Mouse (Mus musculus) adrenal gland, postnatal 25 days (tissue): Measurements from ENCODE around the gene Capsl. TPM values are rescaled to one million over a fixed set of nuclear protein-coding genes. Genes with fewer than 3 reads are reported as not detected.
A peak's percentile ranks its signal among the peaks of the same experiment; 100 is the strongest.

Source experiments
- DNase-seq: peaks from one replicate; pipeline ENCODE4 v3.0.0; 2021; ENCODE audit warnings: mixed read lengths
- long read RNA-seq: library from polyadenylated mRNA; stranded (forward); transcript quantifications from one replicate; pipeline ENCODE4 v2.0.0, GENCODE M21; 2021
- total RNA-seq: library from RNA; stranded (reverse); gene quantifications from 2 replicates; pipeline ENCODE4 v1.2.3, GENCODE M21; 2021

Gene Capsl
- total RNA-seq = not detected in 2 replicates
- long read RNA-seq = 0 reads

GRCm38 (mm10) chr15:9435534-9436180, at the start of gene Capsl:
Gene Capsl (plus strand): TSS chr15:9436028.
- DNase-seq = peak; percentile 48

- DNase-seq = no peak
These were observed 26.4 kb upstream of the Capsl start for GRCm38 (mm10) chr15:9409475-9409874.

- DNase-seq = no peak
These were observed 14.7 kb upstream of the Capsl start for GRCm38 (mm10) chr15:9421163-9421562.

- DNase-seq = no peak
These were observed 8.0 kb upstream of the Capsl start for GRCm38 (mm10) chr15:9427849-9428248.

GRCm38 (mm10) chr15:9429843-9430242, 6.0 kb upstream of the Capsl start:
- DNase-seq = no peak

GRCm38 (mm10) chr15:9451999-9452398, 16.2 kb downstream of the Capsl start:
- no peak for DNase-seq

GRCm38 (mm10) chr15:9452842-9453241, 17.0 kb downstream of the Capsl start:
- no peak for DNase-seq

- no peak for DNase-seq
These were observed 18.4 kb downstream of the Capsl start for GRCm38 (mm10) chr15:9454198-9454597.

- peak; percentile 32 for DNase-seq
These were observed 19.4 kb downstream of the Capsl start for GRCm38 (mm10) chr15:9455241-9455640.

- DNase-seq = no peak
These were observed 27.7 kb downstream of the Capsl start for GRCm38 (mm10) chr15:9463521-9464027.

- DNase-seq = no peak
These were observed 28.2 kb downstream of the Capsl start for GRCm38 (mm10) chr15:9464039-9464438.

GRCm38 (mm10) chr15:9471053-9471685, 35.3 kb downstream of the Capsl start:
- no peak for DNase-seq

GRCm38 (mm10) chr15:9472167-9472566, 36.3 kb downstream of the Capsl start:
- DNase-seq = no peak

- no peak for DNase-seq
These were observed 36.8 kb downstream of the Capsl start for GRCm38 (mm10) chr15:9472618-9473017.

GRCm38 (mm10) chr15:9473188-9473587, 37.4 kb downstream of the Capsl start:
- DNase-seq = no peak

- no peak for DNase-seq
These were observed 53.7 kb downstream of the Capsl start for GRCm38 (mm10) chr15:9489417-9490118.

GRCm38 (mm10) chr15:9492077-9492476, 56.2 kb downstream of the Capsl start:
- DNase-seq = no peak

Other genes starting within 250 kb of the Capsl start
- not detected in 2 replicates for gene Ugt3a1, start 159.1 kb upstream of the Capsl start, total RNA-seq
- gene Ugt3a2, start 100.5 kb upstream of the Capsl start, total RNA-seq = 0.24 and 0.52 TPM in 2 replicates
- 0.12 TPM in 1 of 2 replicates, not detected in the other for gene Il7r, start 94.1 kb downstream of the Capsl start, total RNA-seq